Mouse (Mus musculus): Measurements from ENCODE around the gene Zbtb16. TPM values are rescaled to one million over a fixed set of nuclear protein-coding genes. Genes with fewer than 3 reads are reported as not detected.
A peak's percentile ranks its signal among the peaks of the same experiment; 100 is the strongest.

Gene Zbtb16
- total RNA-seq, 2 experiments from 2014 or later = 144 to 166 TPM

DNA sequence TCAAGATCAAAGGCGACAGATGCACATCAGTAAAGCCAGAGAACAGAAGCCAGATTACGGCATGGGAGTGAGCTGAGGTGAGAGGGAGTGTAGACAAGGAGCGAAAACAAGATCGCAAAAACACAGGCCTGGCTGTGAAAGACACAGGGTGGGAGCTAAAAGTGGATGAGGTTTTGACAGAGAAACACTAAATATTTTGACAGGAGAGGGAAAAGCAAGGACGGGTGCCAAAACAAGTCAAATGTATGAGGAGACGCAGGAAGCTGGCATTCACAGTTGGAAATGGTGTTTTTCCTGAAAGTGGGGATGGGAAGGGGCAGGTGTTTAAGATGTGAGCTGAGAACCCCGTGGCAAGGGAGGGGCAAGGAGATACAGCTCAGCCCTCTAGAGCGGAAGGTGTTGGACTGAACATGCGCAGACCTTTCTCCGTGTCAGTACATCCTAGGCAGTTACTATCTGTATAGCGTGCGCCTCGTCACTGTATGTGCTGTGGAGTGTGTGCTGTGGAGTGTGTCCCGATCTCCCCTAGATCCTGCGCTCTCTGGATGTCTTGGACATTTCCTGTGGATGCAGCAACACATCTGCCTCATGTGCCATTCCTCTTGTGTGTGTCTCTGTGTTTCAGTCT is 197.7 kb downstream of the Zbtb16 start:
- intact Hi-C loops (cut with DNase I) = no loop called here
- no peak for DNase-seq

DNA sequence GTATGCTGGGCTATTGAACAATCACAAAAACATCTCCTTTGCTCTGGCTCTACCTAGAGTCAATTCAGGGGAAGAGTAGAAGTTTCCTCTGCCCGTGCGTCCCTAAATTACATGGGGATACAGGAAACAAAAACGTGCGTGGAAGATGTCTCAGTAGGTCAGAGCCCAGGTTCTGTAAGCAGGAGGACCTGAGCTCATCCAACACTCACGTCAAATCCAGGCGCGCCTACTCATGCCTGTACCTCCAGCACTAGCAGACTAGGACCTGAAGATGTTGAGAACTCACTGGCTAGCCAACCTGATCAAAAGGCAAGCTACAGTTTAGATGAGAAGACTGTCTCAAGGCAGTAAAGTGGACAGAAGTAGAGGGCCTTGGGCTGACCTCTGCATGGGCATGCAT is 198.9 kb downstream of the Zbtb16 start:
- DNase-seq = no peak
- intact Hi-C loops (cut with DNase I) = no loop called here

DNA sequence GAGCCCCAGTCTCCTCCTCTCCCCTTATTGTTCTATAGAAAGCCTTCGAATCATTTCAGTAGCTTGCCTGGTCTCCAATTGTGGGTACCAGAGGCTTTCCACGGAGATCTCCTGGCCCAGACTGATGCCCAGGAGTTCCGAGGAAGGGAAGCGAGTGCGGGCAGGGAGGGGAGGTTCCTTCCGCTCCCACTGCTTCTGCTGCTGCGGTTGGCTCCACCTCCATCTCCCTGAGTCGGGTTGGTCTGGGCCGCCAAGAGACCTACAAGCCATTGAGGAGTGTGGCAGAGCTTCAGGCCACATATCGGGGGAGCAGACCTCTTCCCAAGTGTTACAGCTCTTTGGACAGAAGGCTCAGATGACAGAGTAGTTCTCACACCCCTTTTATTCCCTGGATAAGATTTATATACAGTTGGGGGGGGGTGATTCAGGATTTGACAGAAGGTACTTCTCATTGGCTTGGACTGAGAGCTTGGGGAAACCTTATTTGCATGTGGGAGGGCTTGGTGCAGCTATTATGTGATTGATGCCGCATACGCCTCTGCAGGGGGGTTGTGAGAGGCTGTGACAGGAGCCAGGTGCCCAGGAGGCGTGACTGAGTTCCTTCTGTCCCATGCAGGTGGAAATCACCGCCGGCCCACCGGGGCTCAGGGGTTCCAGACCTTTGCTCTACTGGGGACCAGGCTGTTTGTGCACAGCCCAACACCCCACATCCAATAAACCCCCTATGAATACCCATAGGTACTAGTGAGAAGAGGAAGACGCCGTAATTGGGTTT is 200.3 kb downstream of the Zbtb16 start:
- intact Hi-C loops (cut with DNase I) = no loop called here
- no peak for DNase-seq

DNA sequence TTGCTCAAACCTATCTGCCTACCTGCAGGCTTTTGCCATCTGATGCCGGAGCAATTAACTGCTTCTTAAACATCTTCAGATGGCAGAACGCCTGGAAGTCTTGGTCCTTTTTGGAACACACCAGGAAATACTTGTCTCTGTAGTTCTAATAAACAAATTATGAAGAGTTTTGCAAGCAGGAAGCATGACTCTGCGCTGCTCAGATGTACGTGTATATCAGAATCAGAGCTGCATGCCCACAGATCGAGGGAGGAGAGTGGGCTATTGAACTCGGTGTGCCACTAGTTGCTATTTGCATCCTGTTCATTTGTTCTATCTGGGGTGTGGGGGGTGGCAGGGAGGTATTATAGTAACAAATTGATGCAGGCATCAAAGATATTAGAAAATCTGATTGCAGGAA is 202.9 kb downstream of the Zbtb16 start:
- no peak for DNase-seq

DNA sequence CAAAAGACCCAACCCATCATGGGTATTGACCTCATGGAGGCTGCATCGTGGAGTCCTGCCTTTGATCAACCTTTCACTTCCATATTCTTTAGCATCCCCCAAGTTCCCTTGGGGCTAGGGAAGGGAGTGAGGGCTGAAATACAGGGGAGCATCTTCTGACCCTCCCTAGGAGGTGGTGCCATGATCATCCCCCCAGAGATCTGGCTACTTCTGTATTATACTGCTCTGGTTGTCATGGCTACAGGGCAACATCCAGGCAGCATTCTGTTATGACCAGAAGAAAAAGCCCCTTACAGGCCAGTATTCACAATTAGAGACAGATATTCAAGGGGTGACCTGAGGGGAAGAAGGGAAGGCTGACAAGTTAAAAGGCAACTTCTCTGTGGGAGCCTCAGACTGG is 216.8 kb downstream of the Zbtb16 start:
- intact Hi-C loops (cut with DNase I) = loop anchor here (2.0 to 5.0 kb wide), 3 partner anchors 32 to 352 kb away; no protein-coding TSS in a partner anchor
- DNase-seq = no peak

More for the DNA sequence above, 202.9 kb downstream of the Zbtb16 start:
- intact Hi-C loops (cut with DNase I) = no loop called here

DNA sequence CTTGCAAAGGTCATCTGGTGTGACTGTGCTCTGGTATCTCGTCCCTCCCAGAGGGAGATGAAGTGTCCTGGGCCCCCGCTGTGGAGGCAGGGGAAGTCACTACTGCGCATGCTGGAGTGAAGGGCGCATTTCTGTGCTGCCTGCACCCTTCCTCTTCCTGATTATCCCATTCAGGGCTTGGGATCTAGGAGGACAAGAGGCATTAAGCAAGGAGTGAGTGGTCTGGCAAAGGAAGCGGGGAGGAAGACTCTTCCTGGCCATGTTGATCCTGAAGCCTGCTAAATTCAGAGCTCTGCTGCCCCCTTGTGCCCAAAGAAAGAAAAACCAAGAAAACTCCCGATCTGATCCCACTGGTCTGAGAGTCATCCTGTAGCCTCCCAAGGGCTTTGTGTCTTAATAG is 217.4 kb downstream of the Zbtb16 start:
- intact Hi-C loops (cut with DNase I) = loop anchor here (2.0 to 5.0 kb wide), 3 partner anchors 32 to 352 kb away; no protein-coding TSS in a partner anchor
- peak; percentile 79 to 86 for DNase-seq

DNA sequence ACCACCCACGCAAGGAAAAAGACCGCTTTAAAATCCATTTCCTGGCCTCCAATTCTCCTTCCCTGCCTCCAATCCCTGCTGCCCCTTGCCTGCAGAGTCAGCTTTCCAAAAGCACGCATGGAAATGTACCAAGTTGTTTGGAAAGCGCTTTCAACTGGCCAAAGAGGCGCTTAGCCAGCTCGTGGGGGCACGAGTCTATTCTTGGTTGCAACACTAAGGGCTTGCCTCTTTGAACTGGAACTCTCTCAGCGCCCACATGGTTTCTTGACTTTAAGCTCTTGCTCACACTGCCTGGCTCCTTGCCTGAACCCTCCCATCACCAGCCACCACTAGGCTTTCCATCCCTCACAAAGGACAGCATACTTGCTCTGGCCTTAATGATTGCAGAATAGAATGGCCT is 217.9 kb downstream of the Zbtb16 start:
- intact Hi-C loops (cut with DNase I) = loop anchor here (2.0 to 5.0 kb wide), 3 partner anchors 31 to 351 kb away; no protein-coding TSS in a partner anchor
- peak; percentile 74 to 82 for DNase-seq

DNA sequence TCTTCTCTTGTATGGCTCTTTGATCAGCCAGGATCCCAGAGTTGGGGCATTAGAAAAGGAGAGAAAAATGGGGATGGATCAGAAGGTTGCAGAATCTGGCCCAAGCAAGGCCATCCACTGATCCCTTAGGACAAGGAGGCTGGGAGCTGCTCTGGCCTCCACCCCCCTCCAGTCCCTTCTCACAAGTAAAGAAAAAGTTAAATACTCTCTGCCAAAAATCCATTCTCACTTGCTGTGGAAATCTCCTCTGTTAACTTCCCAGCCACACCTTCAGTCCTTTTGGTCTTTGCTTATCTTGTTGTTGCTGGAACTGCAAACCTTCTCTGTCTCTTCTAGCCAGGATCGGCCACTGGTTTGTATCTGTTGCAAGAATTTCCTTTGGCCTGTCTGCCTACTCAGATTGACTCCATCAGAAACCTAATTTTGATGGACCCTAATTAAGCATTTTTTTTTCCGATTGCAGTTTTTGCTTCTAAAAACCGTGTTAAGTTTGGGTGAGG is 218.5 kb downstream of the Zbtb16 start:
- no peak for DNase-seq
- intact Hi-C loops (cut with DNase I) = loop anchor here (2.0 to 5.0 kb wide), 3 partner anchors 31 to 351 kb away; no protein-coding TSS in a partner anchor

DNA sequence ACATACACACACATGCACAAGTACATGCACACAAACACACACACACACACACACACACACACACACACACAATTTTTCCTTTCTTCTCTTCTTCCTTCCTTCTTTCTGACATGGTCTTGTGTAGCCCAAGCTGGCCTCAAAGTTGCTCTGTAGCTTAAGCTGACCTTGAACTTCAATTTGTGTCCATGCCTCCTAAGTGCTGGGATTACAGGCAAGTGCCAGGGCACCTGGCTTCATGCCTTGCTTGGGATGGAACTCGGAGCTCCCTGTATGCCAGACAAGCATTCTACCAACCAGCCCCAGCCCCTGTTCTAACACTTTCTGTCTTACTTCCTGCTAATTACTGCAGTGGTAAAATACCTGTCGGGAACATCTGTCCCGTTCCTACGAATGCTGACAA is 222.8 kb downstream of the Zbtb16 start:
- no peak for DNase-seq
- intact Hi-C loops (cut with DNase I) = no loop called here

DNA sequence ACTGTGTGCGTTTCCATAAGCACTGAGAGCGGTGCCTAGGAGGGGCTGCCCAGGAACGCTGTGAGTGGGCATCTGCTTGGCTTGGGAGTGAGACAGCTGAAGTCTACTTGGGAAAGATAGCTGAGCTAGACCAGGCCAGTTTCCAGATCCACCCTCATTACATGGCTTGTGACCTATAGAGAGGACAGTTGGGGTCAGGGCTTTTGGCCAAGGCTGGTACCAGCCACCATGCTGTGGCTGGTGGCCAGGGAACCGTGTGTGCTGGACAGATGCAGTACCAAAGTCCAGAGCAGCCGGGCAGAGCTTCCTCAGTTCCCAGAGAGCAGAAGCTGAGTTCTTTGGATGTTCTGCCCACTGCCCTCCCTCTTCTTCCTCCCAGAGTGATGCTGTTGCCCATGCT is 223.5 kb downstream of the Zbtb16 start:
- intact Hi-C loops (cut with DNase I) = no loop called here
- peak in 1 of 2 experiments; percentile 21 for DNase-seq

DNA sequence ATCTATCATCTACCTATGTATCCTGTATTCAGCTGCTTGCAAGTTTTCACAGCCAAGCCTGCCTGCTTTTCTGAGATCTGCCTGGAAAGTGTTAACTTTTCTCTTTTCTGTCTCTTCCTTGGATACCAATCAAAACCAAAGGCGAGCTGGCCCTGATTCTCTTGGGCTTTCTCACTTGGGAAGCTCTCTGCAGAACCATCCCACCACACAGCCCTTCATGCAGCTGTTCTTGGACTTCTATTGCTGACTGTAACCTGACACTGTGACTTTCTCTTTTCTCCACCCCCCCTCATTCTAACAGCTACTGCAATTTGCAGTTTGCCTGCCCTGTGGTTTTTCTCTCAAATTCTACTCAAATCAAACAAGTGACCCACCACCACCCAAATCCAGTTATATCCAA is 225.0 kb downstream of the Zbtb16 start:
- intact Hi-C loops (cut with DNase I) = no loop called here
- DNase-seq = no peak

DNA sequence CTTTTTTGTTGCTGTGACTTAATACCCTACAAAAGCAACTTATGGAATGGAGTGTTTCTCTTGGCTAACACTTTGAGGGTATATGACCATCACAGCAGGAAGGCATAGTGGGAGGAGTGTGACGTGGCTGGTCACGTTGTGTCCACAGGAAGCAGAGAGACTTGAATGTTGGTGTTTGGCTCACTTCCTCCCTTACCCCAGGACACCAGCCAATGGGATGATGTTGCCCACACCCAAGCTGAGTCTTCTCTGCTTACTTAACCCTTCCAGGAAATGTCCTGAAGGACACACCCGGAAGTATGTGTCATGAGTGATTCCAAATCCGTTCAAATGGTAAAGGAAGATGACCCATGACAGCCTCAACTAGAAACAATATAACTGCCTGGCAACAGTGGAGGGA is 226.3 kb downstream of the Zbtb16 start:
- intact Hi-C loops (cut with DNase I) = no loop called here
- no peak for DNase-seq

DNA sequence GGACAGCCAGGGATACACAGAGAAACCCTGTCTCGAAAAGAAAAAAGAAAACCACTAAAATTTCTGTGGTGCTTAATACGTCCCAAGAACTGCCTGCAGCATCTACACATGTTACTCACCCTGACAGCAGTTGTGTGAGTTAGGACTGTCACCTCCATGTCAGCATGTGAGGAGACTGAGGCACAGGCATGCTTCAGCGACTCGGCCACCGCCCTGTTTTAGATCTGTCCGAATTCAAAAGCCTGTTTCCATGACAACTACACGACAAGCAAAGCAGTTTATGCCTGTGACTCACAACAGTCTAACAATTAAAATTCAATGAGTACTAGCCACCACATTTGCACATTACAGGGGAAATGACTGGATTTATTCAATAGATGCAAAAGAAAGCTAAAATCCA is 228.6 kb downstream of the Zbtb16 start:
- no peak for DNase-seq
- intact Hi-C loops (cut with DNase I) = no loop called here

DNA sequence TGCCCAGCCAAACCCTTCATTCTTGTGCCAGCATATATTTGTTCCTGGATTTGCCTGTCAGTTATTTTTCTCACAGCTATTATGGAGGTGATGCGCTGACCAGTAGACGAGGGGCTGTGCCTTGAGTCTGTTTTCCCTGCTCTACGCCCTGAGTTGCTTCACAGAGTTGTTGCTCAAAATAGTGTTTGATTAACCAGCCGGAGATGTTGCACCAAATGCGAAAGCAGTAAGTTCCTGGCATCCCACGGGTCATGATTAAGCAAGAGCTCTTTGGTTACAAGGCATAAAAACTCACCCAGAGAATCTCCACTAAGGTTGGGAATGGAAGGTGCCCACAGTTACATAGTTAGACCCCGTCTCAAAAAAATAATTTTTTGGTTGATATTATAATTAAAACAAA is 229.9 kb downstream of the Zbtb16 start:
- no peak for DNase-seq
- intact Hi-C loops (cut with DNase I) = no loop called here

DNA sequence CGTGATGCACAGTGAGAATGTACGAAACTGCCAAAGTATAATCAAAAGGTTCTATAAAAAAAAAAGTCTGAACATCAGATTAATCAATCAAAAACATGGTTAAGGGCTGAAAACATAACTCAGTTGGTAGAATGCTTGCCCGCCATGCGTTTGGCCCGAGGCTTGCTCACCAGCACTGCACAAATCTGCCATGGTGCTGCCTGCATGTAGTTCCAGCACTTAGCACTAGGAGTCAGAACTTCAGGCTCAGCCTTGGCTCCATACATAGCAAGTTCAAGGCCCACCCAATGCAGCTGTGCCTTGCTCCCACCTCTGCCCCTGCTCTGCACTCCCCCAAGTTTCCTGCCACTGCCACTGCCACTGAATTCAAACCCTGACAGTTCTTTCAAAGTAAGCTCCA is 230.3 kb downstream of the Zbtb16 start:
- intact Hi-C loops (cut with DNase I) = no loop called here
- DNase-seq = no peak

DNA sequence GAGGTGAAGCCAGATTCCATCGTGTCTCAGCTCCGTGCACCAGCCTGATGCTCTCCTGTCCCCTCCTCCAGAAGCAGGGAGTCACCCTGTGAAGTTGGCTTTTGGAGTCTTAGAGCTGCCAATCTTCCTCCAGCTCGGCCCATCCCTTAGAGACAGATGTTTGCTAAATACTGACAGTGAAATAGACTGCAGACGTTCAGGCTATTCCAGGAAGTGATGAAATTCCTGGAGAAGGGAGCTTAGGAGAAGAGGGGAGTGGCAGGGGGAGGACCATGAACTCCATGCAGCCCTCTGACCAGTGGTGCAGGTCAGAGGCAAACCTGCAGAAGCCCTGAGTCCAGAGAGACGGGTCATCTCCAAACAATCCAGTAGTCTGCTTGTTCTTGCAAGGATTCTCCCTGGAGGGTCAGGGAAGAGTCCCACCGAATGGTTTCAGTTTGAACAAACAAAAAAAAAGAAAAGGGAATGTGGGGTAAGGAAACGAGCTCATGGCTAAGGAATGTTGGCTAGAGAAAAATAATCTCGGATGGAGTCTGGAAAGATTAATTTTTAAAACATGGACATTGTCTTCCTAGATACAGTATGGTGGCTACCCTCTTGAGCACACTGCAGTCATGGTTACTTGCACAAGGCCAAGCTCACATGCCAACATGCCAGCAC is 231.0 kb downstream of the Zbtb16 start, which contains the start of gene Nnmt:
Gene Nnmt, minus strand, starts transcription at position 215 of the 660 bp plus-strand sequence.
- intact Hi-C loops (cut with DNase I) = no loop called here
- DNase-seq = peak; percentile 30 to 33

Other genes with a start within 250 kb of the Zbtb16 start
- 10 to 100 TPM in 1 of 2 experiments, 1 to 10 TPM in 1; 9.0 to 10.9 TPM for gene Nnmt, start 231.1 kb downstream of the Zbtb16 start, total RNA-seq (2021)
- not detected for gene Htr3a, start 74.9 kb upstream of the Zbtb16 start, total RNA-seq (2021)
- not detected for gene Htr3b, start 128.8 kb upstream of the Zbtb16 start, total RNA-seq (2021)
- gene Usp28, start 149.2 kb upstream of the Zbtb16 start, total RNA-seq (2021) = 100 to 1,000 TPM; 140 to 145 TPM
- 10 to 100 TPM; 11.9 to 13.1 TPM for gene Zw10, start 219.4 kb upstream of the Zbtb16 start, total RNA-seq (2021)
- gene Tmprss5, start 245.0 kb upstream of the Zbtb16 start, total RNA-seq (2021) = under 1 TPM in 1 of 2 experiments, not detected in 1; 0.63 TPM